Mouse (Mus musculus): Measurements from ENCODE around the gene Nrxn2.

GRCm38 (mm10) chr19:6495714-6496113, 77.2 kb downstream of the Nrxn2 start:
- no peak for TF ChIP-seq ZNF384 (IDR thresholded peaks at IDR 0.05; ENCODE audit: low read depth, low read length)
- no peak for TF ChIP-seq ZC3H11A (IDR thresholded peaks at IDR 0.05; ENCODE audit: borderline replicate concordance, low read depth, low read length)
- TF ChIP-seq MAFK (IDR thresholded peaks at IDR 0.05; ENCODE audit: insufficient read depth, low read depth, low read length) = no peak
